Mouse (Mus musculus): ENCODE data around the gene Tmem53.

DNA sequence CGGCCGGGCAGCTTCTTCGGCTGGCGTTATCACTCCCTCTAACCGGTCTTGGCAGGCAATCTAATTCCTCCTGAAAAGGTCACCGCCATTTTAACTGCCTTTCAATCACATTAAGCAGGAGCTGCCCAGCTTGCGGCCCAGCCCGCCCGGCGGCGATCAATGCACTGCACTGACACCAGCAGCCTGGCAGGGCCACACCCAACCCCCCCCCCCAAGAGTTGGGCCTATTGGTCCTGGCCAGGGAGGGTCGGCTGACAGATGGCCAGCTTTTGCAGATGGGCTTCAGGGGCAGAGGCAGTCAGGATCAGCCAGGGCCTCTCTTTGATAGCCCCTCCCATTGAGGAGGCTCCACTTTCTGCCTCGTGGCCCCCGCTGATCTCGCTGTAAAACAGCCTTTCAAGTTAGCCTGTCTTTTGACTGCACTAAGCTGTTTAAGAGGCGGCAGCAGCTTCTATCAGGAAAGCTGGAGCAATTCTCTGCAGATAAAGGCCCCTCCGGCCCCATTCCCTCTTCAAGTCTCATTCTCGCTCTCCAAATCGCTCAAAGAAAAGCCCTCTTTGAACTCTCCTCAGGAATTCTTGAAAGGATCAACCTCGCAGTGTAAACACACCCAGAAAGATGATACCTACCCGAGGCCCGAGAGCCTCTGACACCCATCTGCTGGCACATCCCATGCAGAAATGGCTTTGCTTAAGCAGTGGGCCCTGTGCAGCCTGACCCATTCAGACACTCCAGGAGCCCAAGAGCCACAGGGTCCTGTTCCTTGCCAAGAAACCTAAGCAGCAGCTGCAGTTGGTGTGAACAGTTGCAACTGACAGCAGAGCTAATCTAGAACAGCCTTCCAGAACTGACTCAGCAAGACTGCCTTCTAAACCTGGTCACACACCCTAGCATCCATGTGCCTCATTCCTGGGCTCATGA lies 31.8 kb downstream of the Tmem53 start:
- TF ChIP-seq CTCF (IDR thresholded peaks at IDR 0.05 in 2 of 3, conservative IDR thresholded peaks at IDR 0.05 in 1 of 3; ENCODE audit: control insufficient read depth in 1 of 3, insufficient read depth in 1 of 3, low read depth in 2 of 3, low read length in 3 of 3, poor library complexity in 1 of 3, severe bottlenecking in 1 of 3): no peak
- TF ChIP-seq MAX (IDR thresholded peaks at IDR 0.05; ENCODE audit: low read length): no peak
